Mouse (Mus musculus): Measurements from ENCODE around the gene Mast4. TPM values are rescaled to one million over a fixed set of nuclear protein-coding genes. Genes with fewer than 3 reads are reported as not detected.

The Mast4 gene
- polyA plus RNA-seq, 1 experiment from 2014 or later = 31.0 TPM

GRCm38 (mm10) chr13:103093713-103094112 lies 240.6 kb downstream of the Mast4 start:
- Histone ChIP-seq H3K4me2 (replicated peaks; ENCODE audit: low read depth, low read length) (no peak overlapping the region), H3K9ac (ENCODE audit: low read depth, low read length) (no peak overlapping the region), H3K36me3 (ENCODE audit: control insufficient read depth, insufficient read depth, low read length) (no peaks in the 10 kb centered on the region), H3K27ac (ENCODE audit: low read depth, low read length) (no peak overlapping the region), H3K27me3 (ENCODE audit: control insufficient read depth, insufficient read depth, low read length) (0 out of 2 replicates have a peak, but pooled peaks cover 13% of the 10 kb centered on the region), H3K4me1 (ENCODE audit: control insufficient read depth, insufficient read depth, low read length) (peaks cover 5% of the 10 kb centered on the region; the same call in 1 of the 2 replicates), H3K4me3 (ENCODE audit: low read length) (no peak overlapping the region), H3K9me3 (ENCODE audit: control insufficient read depth, low read length) (no peaks in the 10 kb centered on the region)
- no peak for ATAC-seq (ENCODE audit: low FRiP score, low TSS enrichment)
- WGBS = 63% methylated on average over 1 of the region's 1 CpGs

- Histone ChIP-seq H3K4me3 (ENCODE audit: low read length) (no peak overlapping the region), H3K4me1 (ENCODE audit: control insufficient read depth, insufficient read depth, low read length) (no peaks in the 10 kb centered on the region), H3K27me3 (ENCODE audit: control insufficient read depth, insufficient read depth, low read length) (no peaks in the 10 kb centered on the region), H3K27ac (ENCODE audit: low read depth, low read length) (no peak overlapping the region), H3K36me3 (ENCODE audit: control insufficient read depth, insufficient read depth, low read length) (no peaks in the 10 kb centered on the region), H3K9me3 (ENCODE audit: control insufficient read depth, low read length) (no peaks in the 10 kb centered on the region), H3K9ac (ENCODE audit: low read depth, low read length) (no peak overlapping the region), H3K4me2 (replicated peaks; ENCODE audit: low read depth, low read length) (no peak overlapping the region)
- WGBS = 63% methylated on average over 15 of the region's 15 CpGs
- no peak for ATAC-seq (ENCODE audit: low FRiP score, low TSS enrichment)
Observed at GRCm38 (mm10) chr13:103085540-103086121, 248.7 kb downstream of the Mast4 start.

DNA sequence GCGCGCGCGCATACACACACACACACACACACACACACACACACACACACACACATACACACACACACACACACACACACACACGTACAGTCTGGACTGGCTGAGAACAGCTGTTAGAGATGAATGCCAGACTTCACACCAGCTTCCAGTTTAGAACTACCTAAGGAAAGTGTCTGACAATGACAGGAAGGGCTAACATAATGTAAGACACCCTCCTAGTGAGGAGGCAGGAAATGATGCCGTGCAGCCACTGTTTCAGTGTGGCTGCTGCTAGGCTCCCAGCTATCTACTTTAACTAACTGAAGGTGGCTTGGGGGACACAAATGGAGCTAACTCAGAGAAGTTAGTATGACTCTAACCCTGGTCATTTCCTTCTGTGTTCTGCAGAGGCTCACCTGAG lies 251.4 kb downstream of the Mast4 start:
- 63% methylated on average over 5 of the region's 6 CpGs for WGBS
- ATAC-seq (ENCODE audit: low FRiP score, low TSS enrichment) = no peak
- Histone ChIP-seq H3K36me3 (ENCODE audit: control insufficient read depth, insufficient read depth, low read length) (no peaks in the 10 kb centered on the region), H3K4me3 (ENCODE audit: low read length) (no peak overlapping the region), H3K9ac (ENCODE audit: low read depth, low read length) (no peak overlapping the region), H3K9me3 (ENCODE audit: control insufficient read depth, low read length) (no peaks in the 10 kb centered on the region), H3K4me2 (replicated peaks; ENCODE audit: low read depth, low read length) (no peak overlapping the region), H3K4me1 (ENCODE audit: control insufficient read depth, insufficient read depth, low read length) (no peaks in the 10 kb centered on the region), H3K27ac (ENCODE audit: low read depth, low read length) (no peak overlapping the region), H3K27me3 (ENCODE audit: control insufficient read depth, insufficient read depth, low read length) (no peaks in the 10 kb centered on the region)

- H3K4me1 ChIP-seq (ENCODE audit: control insufficient read depth, insufficient read depth, low read length) = no peaks in the 10 kb centered on the region
- no peak for ATAC-seq (ENCODE audit: low FRiP score, low TSS enrichment)
- H3K4me3 ChIP-seq (ENCODE audit: low read length) = no peak overlapping the region
- H3K27ac ChIP-seq (ENCODE audit: low read depth, low read length) = no peak overlapping the region
- no peaks in the 10 kb centered on the region for H3K27me3 ChIP-seq (ENCODE audit: control insufficient read depth, insufficient read depth, low read length)
- H3K9ac ChIP-seq (ENCODE audit: low read depth, low read length) = no peak overlapping the region
- H3K4me2 ChIP-seq (replicated peaks; ENCODE audit: low read depth, low read length) = no peak overlapping the region
- H3K9me3 ChIP-seq (ENCODE audit: control insufficient read depth, low read length) = no peaks in the 10 kb centered on the region
- H3K36me3 ChIP-seq (ENCODE audit: control insufficient read depth, insufficient read depth, low read length) = no peaks in the 10 kb centered on the region
- 76% methylated on average over 4 of the region's 4 CpGs for WGBS
Observed at GRCm38 (mm10) chr13:103079806-103080205, 254.5 kb downstream of the Mast4 start.

GRCm38 (mm10) chr13:103078815-103079214 lies 255.5 kb downstream of the Mast4 start:
- 85% methylated on average over 6 of the region's 6 CpGs for WGBS
- Histone ChIP-seq H3K27ac (ENCODE audit: low read depth, low read length) (no peak overlapping the region), H3K9ac (ENCODE audit: low read depth, low read length) (no peak overlapping the region), H3K9me3 (ENCODE audit: control insufficient read depth, low read length) (no peaks in the 10 kb centered on the region), H3K4me2 (replicated peaks; ENCODE audit: low read depth, low read length) (no peak overlapping the region), H3K4me3 (ENCODE audit: low read length) (no peak overlapping the region), H3K36me3 (ENCODE audit: control insufficient read depth, insufficient read depth, low read length) (no peaks in the 10 kb centered on the region), H3K27me3 (ENCODE audit: control insufficient read depth, insufficient read depth, low read length) (no peaks in the 10 kb centered on the region), H3K4me1 (ENCODE audit: control insufficient read depth, insufficient read depth, low read length) (no peaks in the 10 kb centered on the region)
- no peak for ATAC-seq (ENCODE audit: low FRiP score, low TSS enrichment)

DNA sequence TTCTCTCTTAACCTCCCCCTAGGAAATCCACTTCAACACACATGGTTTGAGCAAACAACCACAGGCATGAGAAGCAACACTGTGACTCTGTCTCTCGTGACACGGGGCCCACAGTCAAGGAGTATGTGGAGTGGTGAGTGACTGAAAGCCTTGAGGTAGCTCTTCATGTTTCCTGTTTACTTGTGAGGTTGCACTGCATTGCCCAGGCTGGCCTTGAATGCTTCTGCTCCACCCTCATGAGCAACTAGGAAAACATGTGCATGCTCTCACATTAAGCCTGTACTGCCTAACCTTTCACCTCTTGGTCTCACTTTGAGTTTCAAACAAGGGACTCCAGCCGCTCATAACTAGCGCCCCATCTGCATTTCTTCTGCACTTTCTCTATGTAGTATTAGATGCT lies 260.8 kb downstream of the Mast4 start:
- WGBS = 80% methylated on average over 4 of the region's 4 CpGs
- Histone ChIP-seq H3K9me3 (ENCODE audit: control insufficient read depth, low read length) (no peaks in the 10 kb centered on the region), H3K4me3 (ENCODE audit: low read length) (no peak overlapping the region), H3K9ac (ENCODE audit: low read depth, low read length) (no peak overlapping the region), H3K27me3 (ENCODE audit: control insufficient read depth, insufficient read depth, low read length) (no peaks in the 10 kb centered on the region), H3K27ac (ENCODE audit: low read depth, low read length) (no peak overlapping the region), H3K4me1 (ENCODE audit: control insufficient read depth, insufficient read depth, low read length) (no peaks in the 10 kb centered on the region), H3K4me2 (replicated peaks; ENCODE audit: low read depth, low read length) (no peak overlapping the region), H3K36me3 (ENCODE audit: control insufficient read depth, insufficient read depth, low read length) (no peaks in the 10 kb centered on the region)
- ATAC-seq (ENCODE audit: low FRiP score, low TSS enrichment) = no peak

- Histone ChIP-seq H3K27me3 (ENCODE audit: control insufficient read depth, insufficient read depth, low read length) (no peaks in the 10 kb centered on the region), H3K9me3 (ENCODE audit: control insufficient read depth, low read length) (no peaks in the 10 kb centered on the region), H3K27ac (ENCODE audit: low read depth, low read length) (no peak overlapping the region), H3K9ac (ENCODE audit: low read depth, low read length) (no peak overlapping the region), H3K4me1 (ENCODE audit: control insufficient read depth, insufficient read depth, low read length) (0 out of 2 replicates have a peak, but pooled peaks cover 5% of the 10 kb centered on the region), H3K4me2 (replicated peaks; ENCODE audit: low read depth, low read length) (no peak overlapping the region), H3K4me3 (ENCODE audit: low read length) (no peak overlapping the region), H3K36me3 (ENCODE audit: control insufficient read depth, insufficient read depth, low read length) (no peaks in the 10 kb centered on the region)
- no peak for ATAC-seq (ENCODE audit: low FRiP score, low TSS enrichment)
- 78% methylated on average over 3 of the region's 3 CpGs for WGBS
Observed at GRCm38 (mm10) chr13:103071783-103072182, 262.5 kb downstream of the Mast4 start.

- H3K4me3 ChIP-seq (ENCODE audit: low read length) = no peak overlapping the region
- no peak for ATAC-seq (ENCODE audit: low FRiP score, low TSS enrichment)
- 0 out of 2 replicates have a peak, but pooled peaks cover 5% of the 10 kb centered on the region for H3K4me1 ChIP-seq (ENCODE audit: control insufficient read depth, insufficient read depth, low read length)
- no peaks in the 10 kb centered on the region for H3K27me3 ChIP-seq (ENCODE audit: control insufficient read depth, insufficient read depth, low read length)
- H3K9me3 ChIP-seq (ENCODE audit: control insufficient read depth, low read length) = no peaks in the 10 kb centered on the region
- 38% methylated on average over 7 of the region's 7 CpGs for WGBS
- no peak overlapping the region for H3K27ac ChIP-seq (ENCODE audit: low read depth, low read length)
- H3K4me2 ChIP-seq (replicated peaks; ENCODE audit: low read depth, low read length) = no peak overlapping the region
- no peak overlapping the region for H3K9ac ChIP-seq (ENCODE audit: low read depth, low read length)
- no peaks in the 10 kb centered on the region for H3K36me3 ChIP-seq (ENCODE audit: control insufficient read depth, insufficient read depth, low read length)
Observed at GRCm38 (mm10) chr13:103067581-103068166, 266.6 kb downstream of the Mast4 start.

GRCm38 (mm10) chr13:103065437-103065836 lies 268.9 kb downstream of the Mast4 start:
- H3K4me2 ChIP-seq (replicated peaks; ENCODE audit: low read depth, low read length) = no peak overlapping the region
- 74% methylated on average over 7 of the region's 7 CpGs for WGBS
- no peak for ATAC-seq (ENCODE audit: low FRiP score, low TSS enrichment)
- no peaks in the 10 kb centered on the region for H3K27me3 ChIP-seq (ENCODE audit: control insufficient read depth, insufficient read depth, low read length)
- H3K9me3 ChIP-seq (ENCODE audit: control insufficient read depth, low read length) = no peaks in the 10 kb centered on the region
- H3K9ac ChIP-seq (ENCODE audit: low read depth, low read length) = no peak overlapping the region
- 0 out of 2 replicates have a peak, but pooled peaks cover 5% of the 10 kb centered on the region for H3K4me1 ChIP-seq (ENCODE audit: control insufficient read depth, insufficient read depth, low read length)
- H3K4me3 ChIP-seq (ENCODE audit: low read length) = no peak overlapping the region
- no peaks in the 10 kb centered on the region for H3K36me3 ChIP-seq (ENCODE audit: control insufficient read depth, insufficient read depth, low read length)
- H3K27ac ChIP-seq (ENCODE audit: low read depth, low read length) = no peak overlapping the region
